Mouse (Mus musculus): ENCODE measurements at regions not wholly inside any gene's neighbourhood (a gene's known extent, or its start where the extent isn't known, plus 50 kb on each side); places are given as distances from the start of the nearest gene placed in this dataset.
"Not testable (repeated sequence)": the region's sequence is repeated elsewhere in the genome, so short reads cannot be mapped to it uniquely, and the experiment has no call there.

- DNase-seq (ENCODE audit: low spot score), result peak; percentile 6
Measured at GRCm38 (mm10) chr7:60492028-60492995, 352.3 kb upstream of the Snrpn start.

GRCm38 (mm10) chr7:60487839-60488454 is 347.9 kb upstream of the Snrpn start:
- DNase-seq (ENCODE audit: low spot score), result not testable (repeated sequence)

- not testable (repeated sequence) for DNase-seq (ENCODE audit: low spot score)
Measured at GRCm38 (mm10) chr7:60450074-60450603, 310.1 kb upstream of the Snrpn start.

GRCm38 (mm10) chr7:60449239-60450073 is 309.4 kb upstream of the Snrpn start:
- not testable (repeated sequence) for DNase-seq (ENCODE audit: low spot score)

DNA sequence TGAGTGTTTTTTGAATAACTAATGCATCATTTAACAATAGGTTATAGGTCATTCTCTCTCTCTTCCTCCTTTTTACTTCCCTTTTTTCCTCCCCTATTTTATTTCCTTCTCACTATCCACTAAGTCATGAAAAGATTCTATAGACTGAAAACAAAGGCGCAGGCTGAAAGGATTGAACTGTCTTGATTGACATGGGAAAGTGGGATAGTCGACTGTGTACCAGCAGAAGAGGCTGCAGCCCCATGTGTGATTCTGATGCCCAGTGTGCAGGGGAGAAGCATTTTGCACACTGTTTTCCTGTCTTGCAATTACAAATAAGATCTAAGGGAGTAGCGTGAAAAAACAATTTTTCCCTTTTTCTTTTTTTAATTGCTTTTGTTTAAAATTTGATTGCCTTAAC is 298.8 kb upstream of the Snrpn start:
- DNase-seq (ENCODE audit: low spot score), result no peak

DNA sequence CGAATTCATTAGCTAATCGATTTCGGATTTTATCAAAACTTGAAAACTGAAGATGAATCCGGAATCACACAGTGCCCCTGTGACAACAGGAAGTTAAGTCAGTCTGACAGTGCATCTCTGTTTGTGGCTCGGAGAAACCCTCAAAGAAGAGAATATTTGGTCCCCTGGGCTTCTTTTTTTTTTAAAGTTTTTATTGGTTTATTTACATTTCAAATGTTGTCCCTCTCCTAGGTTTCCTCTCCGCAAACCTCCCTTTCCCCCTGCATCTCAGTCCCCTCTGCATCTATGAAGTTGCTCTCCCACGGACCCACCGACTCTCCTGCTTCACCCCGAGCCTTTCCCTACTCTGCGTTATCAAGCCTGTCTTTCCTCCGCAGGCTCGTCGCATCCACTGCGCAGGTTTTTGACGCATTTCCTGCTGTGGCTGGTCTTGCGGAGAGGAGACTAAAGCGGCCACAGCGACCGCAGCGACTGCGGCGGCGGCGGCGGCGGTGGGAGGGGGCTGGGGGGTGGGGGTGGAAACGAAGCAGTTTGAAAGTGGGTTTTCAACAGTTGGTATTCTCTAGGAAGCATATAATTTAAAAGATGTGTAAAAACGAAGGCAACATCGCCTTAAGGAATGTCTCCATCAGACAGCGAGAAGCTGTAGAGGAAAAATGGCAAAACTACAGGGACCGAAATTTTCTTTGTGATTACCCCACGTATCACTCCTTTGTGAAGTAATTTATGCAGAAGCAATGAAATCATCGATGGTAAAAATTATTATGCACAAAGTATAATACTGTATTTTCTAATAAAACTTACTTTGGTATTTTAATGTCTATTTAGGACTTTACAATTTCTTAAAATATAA is 251.2 kb upstream of the Snrpn start:
- DNase-seq (ENCODE audit: low spot score), result peak; percentile 3

DNA sequence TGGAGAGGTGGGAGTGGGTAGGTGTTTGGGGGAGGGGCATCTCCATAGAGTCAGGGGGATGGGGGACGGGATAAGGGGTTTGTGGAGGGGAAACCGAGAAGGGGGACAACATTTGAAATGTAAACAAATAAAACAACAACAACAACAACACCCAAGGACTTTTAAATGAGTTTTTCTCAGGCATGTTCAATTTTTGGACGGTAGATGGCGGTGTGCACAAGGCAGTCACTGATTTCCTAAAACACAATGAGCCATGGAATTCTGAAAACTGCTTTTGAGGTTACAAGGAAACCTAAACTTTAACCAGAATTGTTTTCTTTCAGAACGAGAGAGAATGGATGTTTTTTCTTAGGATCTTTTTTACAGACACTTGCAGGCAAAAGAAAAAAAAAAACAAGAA is 246.9 kb upstream of the Snrpn start:
- not testable (repeated sequence) for DNase-seq (ENCODE audit: low spot score)

DNA sequence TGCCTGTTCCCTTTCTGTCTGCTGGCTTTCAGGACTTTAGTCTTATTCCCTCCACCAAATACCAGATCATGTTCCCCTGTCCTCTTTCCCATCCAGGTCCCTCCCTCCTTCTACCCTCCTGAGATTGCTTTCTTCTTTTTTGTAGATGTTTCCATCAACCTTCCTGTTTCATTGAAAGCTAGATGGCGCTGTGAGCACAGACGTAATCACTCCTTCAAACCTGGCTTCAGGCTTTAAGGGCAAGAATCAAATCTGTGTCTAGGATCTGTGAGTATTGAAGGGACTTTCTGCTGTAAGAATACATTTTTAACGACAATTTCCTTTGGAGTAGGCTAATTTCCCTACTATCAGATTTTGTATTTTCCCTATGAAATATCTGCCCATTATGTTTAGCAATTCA is 234.0 kb upstream of the Snrpn start:
- DNase-seq (ENCODE audit: low spot score), result not testable (repeated sequence)

DNA sequence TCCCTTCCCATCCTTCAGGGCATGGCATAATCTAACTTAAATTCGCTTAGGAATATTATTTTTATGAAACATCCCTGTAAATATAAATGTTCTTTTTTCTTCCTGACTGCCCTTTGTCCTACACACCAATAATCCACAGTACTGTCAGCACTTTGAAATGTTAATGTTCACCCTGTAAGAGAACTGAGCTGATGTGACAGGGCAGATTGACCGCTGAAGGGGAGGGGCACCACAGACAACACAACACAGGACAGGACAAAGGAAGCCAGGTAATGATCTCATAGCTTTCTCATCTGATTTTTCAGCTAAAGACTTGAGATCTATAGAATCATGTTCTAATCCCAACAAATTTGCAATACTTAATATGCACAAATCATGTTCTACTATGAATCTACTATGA is 212.2 kb upstream of the Snrpn start:
- not testable (repeated sequence) for DNase-seq (ENCODE audit: low spot score)
